Mouse (Mus musculus): ENCODE measurements around the gene Sumf1. TPM values are rescaled to one million over a fixed set of nuclear protein-coding genes. Genes with fewer than 3 reads are reported as not detected.
A peak's percentile ranks its signal among the peaks of the same experiment; 100 is the strongest.

Sumf1 gene
- total and polyA plus RNA-seq, 3 experiments: 16.0 to 25.9 (median 22.8) TPM

- no peaks in the 10 kb centered on the region for H3K4me1 ChIP-seq (ENCODE audit: insufficient read depth, low read depth, low read length)
- no peaks in the 10 kb centered on the region for H3K9me3 ChIP-seq (replicated peaks)
- TF ChIP-seq CTCF (IDR thresholded peaks at IDR 0.05; ENCODE audit: low read depth, low read length) (no peak), TAL1 (conservative IDR thresholded peaks at IDR 0.05; ENCODE audit: low read depth, low read length) (no peak), GATA2 (IDR thresholded peaks at IDR 0.05; ENCODE audit: borderline replicate concordance, low read depth, low read length) (no peak), GATA1 (IDR thresholded peaks at IDR 0.05; ENCODE audit: borderline replicate concordance, low read length) (no peak), POLR2AphosphoS5 (IDR thresholded peaks at IDR 0.05; ENCODE audit: insufficient replicate concordance, low read depth, low read length) (no peak)
- ATAC-seq (ENCODE audit: extremely low read depth, insufficient number of reproducible peaks, low FRiP score, poor library complexity, severe bottlenecking) (no peak), DNase-seq (ENCODE audit: low spot score) (no peak)
- peaks cover 9% of the 10 kb centered on the region for H3K36me3 ChIP-seq (replicated peaks)
- H3K4me3 ChIP-seq (ENCODE audit: low read depth, low read length): no peak overlapping the region
- no peaks in the 10 kb centered on the region for H3K27me3 ChIP-seq (ENCODE audit: insufficient read depth, low read length)
Measured at GRCm38 (mm10) chr6:108074624-108075023, 110.8 kb downstream of the Sumf1 start.

GRCm38 (mm10) chr6:108073931-108074330 lies 111.5 kb downstream of the Sumf1 start:
- no peaks in the 10 kb centered on the region for H3K4me1 ChIP-seq (ENCODE audit: insufficient read depth, low read depth, low read length)
- TF ChIP-seq GATA2 (IDR thresholded peaks at IDR 0.05; ENCODE audit: borderline replicate concordance, low read depth, low read length) (no peak), POLR2AphosphoS5 (IDR thresholded peaks at IDR 0.05; ENCODE audit: insufficient replicate concordance, low read depth, low read length) (no peak)
- H3K4me3 ChIP-seq (ENCODE audit: low read depth, low read length): no peak overlapping the region
- ATAC-seq (ENCODE audit: extremely low read depth, insufficient number of reproducible peaks, low FRiP score, poor library complexity, severe bottlenecking) (no peak), DNase-seq (ENCODE audit: low spot score) (no peak)
- peaks cover 9% of the 10 kb centered on the region for H3K36me3 ChIP-seq (replicated peaks)
- H3K9me3 ChIP-seq (replicated peaks): no peaks in the 10 kb centered on the region
- H3K27me3 ChIP-seq (ENCODE audit: insufficient read depth, low read length): no peaks in the 10 kb centered on the region

- H3K9me3 ChIP-seq (replicated peaks): no peaks in the 10 kb centered on the region
- no peak for DNase-seq (ENCODE audit: low spot score)
- no peaks in the 10 kb centered on the region for H3K4me1 ChIP-seq (ENCODE audit: insufficient read depth, low read depth, low read length)
- no peak overlapping the region for H3K4me3 ChIP-seq (ENCODE audit: low read depth, low read length)
- H3K36me3 ChIP-seq (replicated peaks): peaks cover 9% of the 10 kb centered on the region
- H3K27me3 ChIP-seq (ENCODE audit: insufficient read depth, low read length): no peaks in the 10 kb centered on the region
- no peak for ATAC-seq (ENCODE audit: extremely low read depth, insufficient number of reproducible peaks, low FRiP score, poor library complexity, severe bottlenecking)
- TF ChIP-seq GATA1 (IDR thresholded peaks at IDR 0.05; ENCODE audit: borderline replicate concordance, low read length) (no peak), POLR2AphosphoS5 (IDR thresholded peaks at IDR 0.05; ENCODE audit: insufficient replicate concordance, low read depth, low read length) (no peak), GATA2 (IDR thresholded peaks at IDR 0.05; ENCODE audit: borderline replicate concordance, low read depth, low read length) (no peak), CTCF (IDR thresholded peaks at IDR 0.05; ENCODE audit: low read depth, low read length) (no peak), TAL1 (conservative IDR thresholded peaks at IDR 0.05; ENCODE audit: low read depth, low read length) (no peak)
Measured at GRCm38 (mm10) chr6:108073071-108073470, 112.3 kb downstream of the Sumf1 start.

- H3K9me3 ChIP-seq (replicated peaks): no peaks in the 10 kb centered on the region
- H3K36me3 ChIP-seq (replicated peaks): peaks cover 9% of the 10 kb centered on the region
- no peaks in the 10 kb centered on the region for H3K27me3 ChIP-seq (ENCODE audit: insufficient read depth, low read length)
- no peak overlapping the region for H3K4me3 ChIP-seq (ENCODE audit: low read depth, low read length)
- DNase-seq (ENCODE audit: low spot score) (no peak), ATAC-seq (ENCODE audit: extremely low read depth, insufficient number of reproducible peaks, low FRiP score, poor library complexity, severe bottlenecking) (no peak)
- TF ChIP-seq GATA1 (IDR thresholded peaks at IDR 0.05; ENCODE audit: borderline replicate concordance, low read length) (no peak), CTCF (IDR thresholded peaks at IDR 0.05; ENCODE audit: low read depth, low read length) (no peak)
- no peaks in the 10 kb centered on the region; the same call in 1 of the 2 replicates for H3K4me1 ChIP-seq (ENCODE audit: insufficient read depth, low read depth, low read length)
Measured at GRCm38 (mm10) chr6:108070947-108071346, 114.4 kb downstream of the Sumf1 start.

GRCm38 (mm10) chr6:108065583-108065982 lies 119.8 kb downstream of the Sumf1 start:
- TF ChIP-seq CTCF (IDR thresholded peaks at IDR 0.05; ENCODE audit: low read depth, low read length) (no peak), GATA1 (IDR thresholded peaks at IDR 0.05; ENCODE audit: borderline replicate concordance, low read length) (no peak), POLR2AphosphoS5 (IDR thresholded peaks at IDR 0.05; ENCODE audit: insufficient replicate concordance, low read depth, low read length) (no peak), GATA2 (IDR thresholded peaks at IDR 0.05; ENCODE audit: borderline replicate concordance, low read depth, low read length) (no peak), TAL1 (conservative IDR thresholded peaks at IDR 0.05; ENCODE audit: low read depth, low read length) (no peak)
- ATAC-seq (ENCODE audit: extremely low read depth, insufficient number of reproducible peaks, low FRiP score, poor library complexity, severe bottlenecking) (peak; percentile 30), DNase-seq (ENCODE audit: low spot score) (peak; percentile 48)
- peak overlapping the region; percentile 70 for H3K4me3 ChIP-seq (ENCODE audit: low read depth, low read length)
- H3K27me3 ChIP-seq (ENCODE audit: insufficient read depth, low read length): no peaks in the 10 kb centered on the region
- no peaks in the 10 kb centered on the region for H3K36me3 ChIP-seq (replicated peaks)
- H3K4me1 ChIP-seq (ENCODE audit: insufficient read depth, low read depth, low read length): peaks cover 10% of the 10 kb centered on the region; the same call in 1 of the 2 replicates
- no peaks in the 10 kb centered on the region for H3K9me3 ChIP-seq (replicated peaks)

GRCm38 (mm10) chr6:108064918-108065526 lies 120.4 kb downstream of the Sumf1 start, which contains the start of gene Setmar:
Setmar (plus strand) TSS chr6:108065045.
- Histone ChIP-seq H3K27me3 (ENCODE audit: insufficient read depth, low read length) (no peaks in the 10 kb centered on the region), H3K4me1 (ENCODE audit: insufficient read depth, low read depth, low read length) (peaks cover 10% of the 10 kb centered on the region; the same call in 1 of the 2 replicates), H3K9me3 (replicated peaks) (no peaks in the 10 kb centered on the region), H3K4me3 (ENCODE audit: low read depth, low read length) (peak within 1 kb of the TSS; percentile 70), H3K36me3 (replicated peaks) (no peaks in the 10 kb centered on the region)
- DNase-seq (ENCODE audit: low spot score): peak; percentile 61
- TF ChIP-seq POLR2AphosphoS5 (IDR thresholded peaks at IDR 0.05; ENCODE audit: insufficient replicate concordance, low read depth, low read length): no peak
- TF ChIP-seq GATA1 (IDR thresholded peaks at IDR 0.05; ENCODE audit: borderline replicate concordance, low read length): no peak
- no peak for TF ChIP-seq CTCF (IDR thresholded peaks at IDR 0.05; ENCODE audit: low read depth, low read length)
- TF ChIP-seq GATA2 (IDR thresholded peaks at IDR 0.05; ENCODE audit: borderline replicate concordance, low read depth, low read length): no peak
- TF ChIP-seq TAL1 (conservative IDR thresholded peaks at IDR 0.05; ENCODE audit: low read depth, low read length): no peak
- peak; percentile 90 for ATAC-seq (ENCODE audit: extremely low read depth, insufficient number of reproducible peaks, low FRiP score, poor library complexity, severe bottlenecking)
